Mouse (Mus musculus): ENCODE measurements around the gene Wdr26.

The Wdr26 gene

DNA sequence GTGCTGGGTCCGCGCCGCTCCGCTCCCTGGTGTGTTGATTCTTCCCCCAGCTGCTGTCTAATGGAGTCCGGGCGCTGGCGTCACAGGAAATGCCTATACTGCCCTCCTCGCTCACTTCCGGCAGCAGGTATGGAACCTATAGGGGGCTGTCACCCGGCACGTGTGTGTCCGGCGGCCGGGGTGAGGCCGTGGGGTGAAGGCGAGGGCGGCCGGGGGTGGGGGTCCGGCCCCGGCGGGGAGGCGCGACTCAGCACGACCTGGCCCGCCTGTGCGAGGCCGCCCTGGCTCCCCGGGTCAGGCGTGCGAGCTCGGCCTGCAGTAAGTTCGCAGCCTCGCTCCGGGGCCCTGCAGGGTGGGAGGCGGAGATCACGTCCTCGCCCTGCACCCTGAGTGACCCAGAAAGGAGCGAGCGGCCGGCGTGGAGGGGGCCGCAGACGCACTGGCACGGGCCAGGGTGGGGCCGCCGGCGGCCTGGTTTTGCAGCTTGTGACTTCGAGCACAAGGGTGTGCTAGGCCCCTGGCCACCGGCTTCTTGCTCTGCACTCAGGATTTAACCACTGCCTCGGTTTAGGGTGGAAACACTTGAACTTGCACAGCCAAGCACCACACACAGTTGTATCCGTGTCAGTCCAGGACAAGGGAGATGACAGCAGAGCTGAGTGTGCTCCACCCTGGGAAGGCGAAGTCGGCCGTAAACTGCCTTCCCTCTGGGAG is at the start of gene Wdr26:
Gene Wdr26 (minus strand): TSS at position 82 of the 714 bp plus-strand sequence.
- DNase-seq: peak; percentile 85

DNA sequence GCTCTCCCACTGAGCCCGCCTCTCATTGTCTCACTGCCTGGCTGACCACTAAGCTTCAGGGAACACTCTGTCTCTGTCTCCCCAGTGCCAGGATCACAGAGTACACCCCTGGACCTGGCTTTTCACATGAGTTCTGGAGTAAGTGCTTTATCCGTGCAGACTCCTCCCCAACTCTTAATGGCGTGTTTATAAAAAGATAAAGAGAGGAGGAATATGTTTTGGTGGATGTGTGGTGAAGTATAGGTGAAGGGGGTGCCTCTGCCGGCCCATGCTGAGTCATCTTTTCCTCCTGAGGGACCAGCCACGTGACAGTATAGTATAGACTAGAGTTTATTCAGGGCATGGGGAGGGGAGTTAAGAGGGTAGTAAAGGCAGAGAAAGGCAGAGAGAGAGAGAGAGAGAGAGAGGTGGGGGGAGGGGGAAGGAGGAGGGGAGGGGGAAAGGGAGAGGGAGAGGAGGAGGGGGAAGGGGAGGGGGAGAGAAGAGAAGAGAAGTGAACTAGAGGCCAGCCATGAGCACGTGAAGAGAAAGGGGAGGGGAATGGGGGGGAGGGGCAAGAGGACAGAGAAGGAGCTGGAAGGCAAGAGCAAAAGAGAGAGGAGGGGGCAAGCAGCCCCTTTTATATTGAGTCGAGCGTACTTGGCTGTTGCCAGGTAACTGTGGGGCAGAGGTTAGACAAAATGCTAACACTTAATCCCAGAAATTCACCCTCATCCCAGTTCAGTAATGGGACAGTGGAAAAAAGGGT is 49.3 kb upstream of the Wdr26 start:
- no peak for DNase-seq

DNA sequence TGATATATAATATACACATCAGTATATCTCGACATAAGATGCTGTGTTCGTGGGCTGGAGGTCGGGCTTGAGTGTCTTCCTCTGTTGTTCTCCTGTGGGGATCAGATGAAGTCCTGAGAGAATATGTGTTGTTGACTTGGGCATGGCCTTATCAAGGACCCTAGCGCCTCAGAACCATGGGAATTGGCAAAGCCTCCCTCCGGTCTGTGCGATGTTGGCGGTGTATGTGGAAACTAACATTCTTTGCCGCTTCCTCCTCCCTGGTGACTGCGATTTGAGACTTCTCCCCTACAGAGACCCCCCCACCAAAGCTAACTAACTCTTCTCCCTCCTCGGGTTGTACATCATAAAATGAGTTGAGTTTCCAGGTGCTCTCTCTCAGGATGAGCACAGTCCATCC is 48.6 kb upstream of the Wdr26 start:
- no peak for DNase-seq

DNA sequence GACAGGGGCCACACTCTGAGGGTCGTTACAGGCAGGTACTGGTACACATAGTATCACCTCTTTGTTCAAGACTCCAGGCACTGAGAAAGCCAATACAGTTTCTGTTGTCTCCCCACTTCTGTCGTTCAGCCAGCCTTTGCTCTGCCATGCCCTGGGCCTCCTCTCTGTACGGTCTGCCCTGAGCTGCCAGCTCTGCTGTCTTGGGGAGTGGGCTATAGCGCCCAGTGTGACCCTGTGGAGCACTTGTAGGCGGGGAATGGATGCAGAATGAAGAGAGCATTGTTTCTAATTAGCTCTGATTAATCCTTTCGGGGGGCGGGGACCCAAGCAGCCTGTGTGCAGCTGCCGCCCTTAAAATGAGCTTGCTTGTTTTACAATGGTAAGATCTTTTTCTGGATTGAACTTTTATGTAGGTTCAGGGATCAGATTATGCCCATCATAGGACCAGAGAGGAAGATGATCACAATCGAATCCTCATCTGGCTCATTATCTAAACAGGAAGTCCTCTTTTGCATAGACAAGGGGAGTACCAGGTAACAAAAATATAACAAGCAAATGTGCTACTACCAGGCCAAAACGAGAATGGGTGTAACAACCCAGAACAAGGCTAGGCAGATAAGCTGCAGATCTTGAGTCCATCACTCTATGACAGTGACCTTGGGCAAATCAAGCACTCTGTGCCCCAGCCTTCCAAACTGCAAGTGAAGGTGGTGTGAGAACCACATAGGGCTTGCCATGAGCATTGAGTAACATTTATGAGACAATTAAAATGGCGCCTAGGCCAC is 48.0 kb upstream of the Wdr26 start:
- no peak for DNase-seq

DNA sequence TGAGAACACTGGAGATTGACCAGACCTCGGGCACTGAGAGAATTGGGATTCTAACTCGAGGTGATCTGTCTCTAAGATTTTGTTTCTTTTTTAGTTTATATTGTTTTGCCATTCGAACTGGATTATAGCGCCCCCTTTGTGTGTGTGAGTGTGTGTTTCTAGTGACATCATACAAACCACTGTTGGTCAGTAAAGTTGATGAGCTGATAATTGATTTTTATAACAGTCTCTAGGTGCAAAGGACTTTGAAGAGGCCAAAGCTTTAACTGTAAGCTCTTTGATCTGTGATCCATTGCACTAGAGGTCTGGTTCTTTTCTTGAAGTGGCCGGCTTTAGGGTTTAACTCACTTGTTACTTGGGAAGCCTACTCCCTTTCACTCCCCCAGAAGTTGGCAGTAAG is 47.3 kb upstream of the Wdr26 start:
- no peak for DNase-seq

DNA sequence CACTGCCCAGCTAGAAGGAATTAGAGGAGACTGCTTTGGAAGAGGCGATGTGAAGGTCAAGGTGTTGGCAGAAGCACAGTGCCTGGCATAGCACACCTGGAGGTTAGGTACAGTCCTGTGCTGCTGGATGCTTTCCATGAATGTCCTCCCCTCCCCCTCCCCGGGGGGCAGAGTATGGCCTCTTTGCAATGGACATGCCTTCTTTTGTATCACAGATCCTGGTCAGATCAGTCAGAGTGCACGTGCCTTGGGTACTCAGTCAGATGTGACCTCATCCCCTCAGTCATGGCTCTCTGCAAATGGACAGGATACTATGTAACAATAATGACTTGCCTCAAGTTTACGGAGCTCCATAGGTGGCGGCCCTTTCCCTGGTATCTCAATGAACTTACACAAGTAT is 46.8 kb upstream of the Wdr26 start:
- no peak for DNase-seq

DNA sequence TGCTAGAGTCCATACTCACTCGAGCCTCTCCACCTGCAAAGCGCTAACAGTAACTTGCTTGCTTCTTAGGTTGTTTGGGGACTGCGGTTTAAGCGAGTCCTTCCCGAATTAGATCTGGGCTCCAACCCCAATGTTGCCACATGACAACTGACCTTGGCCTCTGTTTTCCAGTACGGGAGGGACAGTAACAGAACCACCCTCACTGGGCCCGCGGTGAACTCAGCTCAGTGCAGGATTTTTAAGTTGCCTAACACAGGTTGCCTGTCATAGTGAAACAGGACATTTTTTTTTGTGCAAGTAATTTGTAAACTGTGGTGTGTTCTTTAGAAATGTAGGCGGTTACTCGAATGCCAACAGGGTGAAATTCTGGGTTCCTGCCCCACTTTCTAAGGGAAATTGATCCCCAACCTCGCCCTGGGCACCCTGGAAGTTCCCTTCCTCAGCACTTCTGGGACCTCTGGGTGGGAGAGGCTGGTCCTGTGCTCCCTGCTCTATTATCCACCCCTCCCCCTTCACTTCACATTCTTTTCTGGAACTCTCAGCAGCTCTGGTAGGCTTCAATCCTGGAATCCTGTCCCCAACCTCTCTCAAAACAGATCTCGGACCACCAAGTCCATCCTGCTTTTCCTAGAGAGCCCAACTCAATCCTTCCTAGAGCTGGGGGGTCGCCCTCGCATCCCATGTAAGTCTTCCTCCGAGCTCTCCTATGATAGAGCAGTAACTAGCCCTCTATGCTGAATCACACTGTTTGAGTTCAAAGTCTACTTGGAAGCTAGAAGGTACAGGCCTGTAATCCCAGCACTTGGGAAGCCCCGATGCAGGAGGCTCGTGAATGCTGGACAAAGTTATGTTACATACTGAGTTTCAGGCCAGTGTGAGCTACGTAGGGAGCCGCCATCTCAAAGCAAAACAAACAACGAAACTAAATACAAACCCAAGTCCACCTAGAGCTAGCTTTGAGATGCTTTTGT is 46.1 kb upstream of the Wdr26 start:
- no peak for DNase-seq

DNA sequence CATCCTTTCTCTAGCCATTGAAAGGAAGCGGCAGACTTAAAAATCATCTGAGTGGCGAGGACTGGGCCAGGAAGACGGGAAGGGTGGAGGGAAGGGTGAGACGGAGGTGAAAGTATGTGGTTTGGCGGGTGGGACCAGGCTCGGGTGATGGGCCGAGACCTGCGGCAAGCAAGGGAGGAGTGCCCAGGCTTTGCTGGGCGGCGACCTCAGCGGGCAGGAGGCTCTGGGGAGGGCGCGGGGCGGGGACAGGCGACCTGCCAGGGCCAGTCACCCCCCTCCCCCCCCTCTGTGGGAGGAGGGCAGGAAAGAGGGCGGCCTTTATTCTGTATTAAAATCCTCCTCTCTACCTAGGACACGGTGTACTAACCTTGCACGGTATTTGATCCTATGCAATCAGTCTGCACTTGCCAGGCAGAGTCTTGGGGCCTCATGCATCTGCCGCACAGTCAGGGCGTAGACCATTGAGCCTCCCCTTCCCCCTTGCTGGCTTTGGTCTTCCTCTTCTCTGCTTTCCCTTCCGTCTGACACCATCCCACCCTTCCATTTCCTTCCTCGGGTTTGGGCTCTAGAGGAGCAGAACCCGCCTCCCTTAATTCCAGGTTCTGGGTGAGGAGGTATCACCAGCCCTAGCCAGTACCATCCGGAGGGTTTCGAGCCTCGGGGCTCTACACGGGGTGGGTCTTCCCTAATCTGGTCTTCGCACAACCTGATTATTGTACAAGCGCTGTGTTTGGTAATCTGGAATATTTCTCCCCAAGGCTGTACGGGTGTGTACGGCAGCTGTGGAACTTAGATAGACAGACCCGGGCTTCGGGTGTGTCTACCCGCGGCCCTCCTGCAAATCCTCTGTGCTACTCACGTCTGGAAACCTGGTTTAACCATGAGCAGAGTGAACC is 45.1 kb upstream of the Wdr26 start:
- peak; percentile 74 for DNase-seq

DNA sequence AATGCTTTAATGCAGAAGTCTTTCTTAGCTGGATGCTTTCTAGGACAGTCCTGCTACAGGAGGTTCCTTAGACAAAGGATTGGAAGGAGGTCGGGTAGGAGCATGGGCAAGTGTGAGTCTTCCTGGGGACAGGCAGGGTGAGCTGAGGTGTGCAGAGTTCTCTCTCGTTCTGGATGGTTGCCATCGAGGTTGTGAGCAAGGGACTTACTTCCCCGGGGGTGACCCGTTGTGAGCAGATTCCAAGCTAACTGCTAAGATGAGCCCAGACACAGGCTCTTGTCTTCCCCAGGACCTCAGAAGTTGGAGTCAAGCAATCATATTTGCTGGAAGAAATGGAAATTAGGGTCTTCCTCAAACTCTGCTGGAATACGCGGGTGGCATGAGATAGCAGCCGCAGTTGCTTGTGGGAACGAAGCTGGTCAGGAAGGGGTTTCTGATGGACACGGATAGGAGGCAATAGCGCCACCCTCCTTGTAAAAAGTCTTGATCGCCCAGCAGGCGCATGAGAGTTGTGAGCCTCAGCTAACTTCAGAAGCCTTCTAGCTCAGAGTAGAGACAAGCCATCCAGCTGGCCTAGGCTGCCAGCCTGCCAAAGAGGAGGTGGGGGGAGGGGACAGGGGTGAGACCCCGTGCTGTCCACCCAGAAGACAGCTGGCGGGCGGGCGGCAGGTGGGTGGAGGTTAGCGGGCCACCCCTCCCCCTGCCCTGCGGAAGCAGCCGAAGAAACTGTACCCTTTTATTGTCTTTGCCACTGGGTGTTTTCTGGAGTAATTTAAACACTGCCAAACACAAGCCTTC is 44.3 kb upstream of the Wdr26 start:
- DNase-seq: peak; percentile 86

DNA sequence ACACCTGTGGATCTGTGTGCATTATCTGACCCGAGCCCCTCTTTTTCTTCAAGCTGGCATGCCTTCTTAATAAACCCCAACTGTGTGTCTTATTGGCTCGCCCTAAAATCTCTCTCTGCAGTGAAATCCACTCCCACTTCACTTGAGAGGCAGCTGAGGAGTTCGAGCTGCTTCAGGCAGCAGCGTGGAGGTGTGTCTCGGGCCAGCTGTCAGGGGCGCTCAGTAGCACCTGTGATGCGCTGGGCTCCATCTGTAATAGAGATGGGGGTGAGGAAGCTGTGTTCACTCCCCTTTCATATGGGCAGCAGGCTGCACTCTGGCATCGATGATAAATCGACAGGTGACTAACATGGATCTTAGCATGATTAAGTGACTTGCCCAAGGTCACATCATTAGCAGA is 43.6 kb upstream of the Wdr26 start:
- peak; percentile 64 for DNase-seq

DNA sequence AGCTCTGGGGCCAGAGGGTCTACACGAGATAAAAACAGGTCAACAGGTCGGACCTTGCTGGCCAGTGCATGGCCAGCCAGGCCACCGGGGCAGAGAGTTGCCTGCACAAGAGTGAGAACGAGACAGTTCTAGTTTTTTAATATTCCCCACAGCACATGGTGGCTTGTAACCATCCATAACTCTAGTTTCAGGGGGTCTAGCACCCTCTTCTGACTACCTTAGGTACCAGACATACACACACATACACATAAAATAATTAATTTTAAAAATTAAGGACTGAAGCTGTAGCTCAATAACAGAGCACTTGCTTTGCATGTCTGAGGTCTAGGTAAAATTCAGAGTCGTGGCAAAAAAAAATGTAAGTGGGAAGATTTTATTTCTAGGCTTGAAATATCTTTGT is 39.8 kb upstream of the Wdr26 start:
- no peak for DNase-seq

DNA sequence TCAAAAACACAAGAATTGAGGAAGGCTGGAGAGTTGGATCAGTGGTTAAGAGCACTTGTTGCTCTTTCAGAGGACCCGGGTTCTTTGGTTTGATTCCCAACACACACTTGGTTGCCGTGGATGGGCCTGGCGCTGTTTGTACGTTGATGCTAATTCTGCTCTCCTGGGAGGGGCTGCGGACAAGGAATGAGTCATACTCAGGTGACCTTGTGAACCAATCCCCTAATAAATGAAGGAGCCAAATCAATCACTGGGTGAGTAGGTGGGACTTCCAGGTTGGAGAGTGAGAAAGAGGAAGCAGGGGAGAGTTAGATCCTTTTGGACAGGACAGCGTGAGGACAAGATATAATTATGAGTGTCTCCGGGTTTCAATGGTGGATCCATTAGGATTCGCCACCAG is 39.2 kb upstream of the Wdr26 start:
- DNase-seq: no peak

DNA sequence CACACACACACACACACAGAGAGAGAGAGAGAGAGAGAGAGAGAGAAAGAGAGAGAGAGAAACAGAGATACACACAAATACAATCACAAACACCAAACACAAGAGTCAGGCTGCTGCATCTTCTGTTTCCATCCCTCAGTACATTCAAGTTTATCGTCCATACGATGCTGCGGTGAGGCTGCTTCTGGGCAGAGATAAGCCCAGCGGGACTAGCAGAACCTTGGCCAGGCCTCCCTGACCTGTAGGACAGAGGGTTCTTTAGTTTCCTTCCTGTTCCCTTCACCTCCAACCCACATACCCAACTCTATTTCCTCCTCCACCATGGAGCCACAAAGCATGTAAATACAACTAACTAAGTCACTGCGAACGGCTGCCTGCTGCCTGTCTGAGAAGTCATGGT is 37.7 kb upstream of the Wdr26 start:
- no peak for DNase-seq

DNA sequence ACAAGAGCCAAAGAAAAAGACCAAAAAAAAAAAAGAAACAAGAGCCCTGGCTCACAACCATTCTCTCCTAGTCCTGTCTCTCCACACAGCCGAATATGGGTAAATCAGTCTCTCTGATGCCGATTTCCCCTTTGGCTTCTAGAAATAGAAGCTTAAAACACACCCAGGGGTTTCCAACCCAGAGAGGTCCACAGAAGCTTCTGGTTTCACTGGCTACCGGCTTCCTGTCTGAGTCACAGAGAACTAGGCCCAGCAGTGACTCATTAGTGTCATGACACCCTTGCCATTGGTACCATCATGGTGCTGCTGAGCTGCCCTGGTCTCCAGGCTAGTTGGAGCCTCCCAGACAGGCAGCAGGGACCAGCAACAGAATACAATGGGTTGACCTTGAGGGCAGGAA is 35.4 kb upstream of the Wdr26 start:
- DNase-seq: no peak

DNA sequence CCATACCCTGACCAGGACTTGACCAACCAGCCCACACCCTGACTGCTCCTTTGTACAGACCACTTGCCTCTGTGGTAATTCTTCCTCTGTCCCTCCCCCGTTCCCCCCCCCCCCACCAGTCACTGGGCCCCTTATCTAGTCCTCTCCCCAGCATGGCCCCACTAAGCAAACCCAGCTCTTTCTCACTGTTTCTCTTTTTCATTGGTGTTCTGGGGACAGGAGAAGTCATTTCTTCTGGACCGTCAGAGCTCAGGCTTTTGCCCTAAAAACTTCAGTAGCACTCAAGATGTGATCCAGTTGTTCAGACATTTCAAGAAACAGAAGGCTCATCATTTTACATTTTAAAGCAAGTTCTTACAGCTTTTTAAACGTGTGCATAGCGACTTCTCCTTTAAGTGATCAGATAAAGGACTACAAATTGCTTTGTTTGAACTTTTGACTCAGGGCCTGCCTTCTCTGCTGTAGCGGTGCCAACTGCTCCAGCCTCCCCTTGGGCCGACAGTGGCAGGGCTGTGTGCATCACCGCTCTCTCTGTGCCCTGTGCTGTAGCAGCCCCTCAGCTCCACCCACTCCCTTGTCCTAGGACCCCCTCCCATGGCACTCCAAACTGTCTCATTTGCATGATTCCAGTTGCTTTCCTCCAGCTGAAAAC is 34.8 kb upstream of the Wdr26 start:
- DNase-seq: no peak

DNA sequence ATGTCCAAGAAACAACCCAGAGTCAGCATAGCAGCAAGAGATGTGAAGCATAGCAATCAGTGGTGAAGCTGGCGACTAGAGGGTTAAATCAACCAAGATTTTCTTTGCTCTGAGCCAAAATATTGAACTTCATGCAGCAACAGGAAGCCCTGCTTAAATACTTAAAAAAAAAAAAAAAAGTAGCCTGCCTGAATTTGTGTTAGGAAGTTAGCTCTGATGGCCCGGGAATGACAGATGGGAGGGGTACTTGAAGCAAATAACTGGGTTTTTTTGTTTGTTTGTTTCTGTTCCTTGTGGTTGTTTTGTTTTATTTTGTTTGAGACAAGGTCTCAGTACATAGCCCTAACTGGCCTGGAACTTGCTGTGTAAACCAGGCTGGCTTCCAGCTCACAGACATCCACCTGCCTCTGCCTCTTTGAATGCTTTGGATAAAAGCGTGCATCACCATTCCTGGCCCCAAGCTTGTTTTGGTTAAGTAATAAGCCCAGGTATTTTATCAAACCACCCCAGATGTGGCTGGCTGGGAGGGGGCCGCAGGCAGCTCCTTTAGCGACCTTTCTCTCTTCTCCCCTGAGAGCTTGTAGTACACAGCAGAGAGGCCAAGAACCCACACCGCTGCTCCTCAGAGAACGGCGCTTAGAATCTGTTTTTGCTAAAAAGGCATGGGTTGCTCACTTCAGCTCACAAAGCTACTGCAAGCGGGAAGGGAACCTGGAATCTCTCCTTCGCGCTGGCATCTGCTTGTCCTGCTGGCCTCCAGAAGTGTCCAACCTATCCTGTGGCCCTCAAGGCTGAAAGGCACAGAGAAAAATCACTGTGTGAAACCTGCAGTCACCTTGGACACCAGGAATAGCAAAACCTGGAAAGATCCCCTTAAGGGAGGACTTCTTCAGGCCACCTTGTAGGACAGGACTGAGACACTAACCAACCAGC is 34.0 kb upstream of the Wdr26 start:
- no peak for DNase-seq

DNA sequence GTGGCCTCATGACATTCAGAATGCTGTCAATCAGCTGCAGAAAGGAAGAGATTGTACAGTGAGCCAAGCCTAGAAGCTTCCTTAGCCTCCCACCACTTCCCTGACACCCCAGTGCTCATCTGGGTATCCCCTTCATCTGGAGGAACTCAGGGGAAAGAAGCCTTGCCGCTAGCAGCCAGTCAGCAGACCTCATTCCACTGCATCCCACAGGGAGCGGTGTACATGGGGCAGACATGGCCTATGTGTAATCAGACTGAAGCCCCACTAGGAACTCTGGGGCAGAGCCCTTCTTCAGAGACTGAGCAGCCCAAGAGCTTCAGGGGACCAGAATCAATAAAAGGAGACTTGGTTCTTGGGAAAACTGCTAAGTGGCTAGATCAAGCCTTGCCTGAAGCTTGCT is 33.3 kb upstream of the Wdr26 start:
- no peak for DNase-seq

DNA sequence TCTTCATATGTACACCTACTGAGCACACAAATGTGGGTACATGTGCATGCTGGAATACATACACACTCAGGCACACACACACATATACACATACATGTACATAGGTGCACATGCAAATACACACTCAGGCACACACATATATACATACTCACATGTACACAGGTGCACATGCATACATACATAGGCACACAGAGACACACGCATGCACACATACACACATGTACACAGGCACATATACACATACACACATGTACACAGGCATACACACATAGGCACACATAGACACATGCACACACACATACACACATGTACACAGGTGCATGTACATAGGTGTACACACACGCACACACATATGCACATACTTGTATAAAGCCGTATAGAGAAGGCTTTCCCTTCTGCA is 29.4 kb upstream of the Wdr26 start:
- DNase-seq: no peak

DNA sequence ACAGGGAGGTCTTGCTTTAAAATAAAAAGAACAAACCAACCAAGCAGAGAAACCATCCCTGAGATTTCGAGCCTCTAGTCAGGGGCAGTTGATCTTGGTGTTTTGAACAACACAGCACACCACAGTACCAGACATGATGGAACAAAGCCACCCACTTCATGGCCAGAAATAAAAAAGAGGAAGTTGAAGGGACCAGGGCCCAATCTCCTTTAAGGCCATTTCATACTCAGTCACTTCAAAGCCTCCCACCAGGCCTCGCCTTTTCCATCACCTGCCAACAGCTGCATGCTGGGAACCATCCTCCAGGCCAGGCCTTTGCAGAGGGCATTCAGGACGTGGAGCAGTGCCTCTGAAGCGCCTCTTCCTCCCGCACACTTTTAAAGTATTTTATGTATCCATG is 25.5 kb upstream of the Wdr26 start:
- no peak for DNase-seq

Measured in thymus, postnatal 4 days (tissue).